Mouse (Mus musculus) heart, embryonic 14.5 days (tissue): ENCODE results near the gene Tspan8. TPM values are rescaled to one million over a fixed set of nuclear protein-coding genes. Genes with fewer than 3 reads are reported as not detected.

Experiments
- ATAC-seq: fragments of 200-750 bp; cut with Nextera tagmentation; 2 replicates; pipeline ENCODE4 v1.8.0; 2017; ENCODE audit warnings: low read depth, moderate TSS enrichment; ENCODE audit not compliant: insufficient number of reproducible peaks, insufficient read depth, low FRiP score
- H3K27ac ChIP-seq, 2 experiments: fragments of 200-500 bp in 1 of 2; fragments of 300-500 bp in 1 of 2; sonication (generic) in 1 of 2; replicated peaks in 1 of 2; 2 replicates each; pipeline ENCODE4 v1.5.1; 2012 to 2014; ENCODE audit warnings: low read depth in 2 of 2, low read length in 2 of 2, control low read depth in 1 of 2, mild to moderate bottlenecking in 1 of 2, mixed read lengths in 1 of 2; ENCODE audit not compliant: control insufficient read depth in 1 of 2, insufficient read depth in 1 of 2
- H3K27me3 ChIP-seq: fragments of 300-500 bp; sonication (generic); 2 replicates; pipeline ENCODE4 v1.6.1; 2014; ENCODE audit warnings: mild to moderate bottlenecking, low read length, control low read depth; ENCODE audit not compliant: control insufficient read depth, insufficient read depth
- H3K36me3 ChIP-seq: fragments of 300-500 bp; sonication (generic); 2 replicates; pipeline ENCODE4 v1.6.1; 2014; ENCODE audit warnings: mild to moderate bottlenecking, control low read depth, low read length, mixed read lengths; ENCODE audit not compliant: control insufficient read depth, insufficient read depth
- H3K4me1 ChIP-seq, 2 experiments: fragments of 200-500 bp in 1 of 2; fragments of 300-500 bp in 1 of 2; sonication (generic) in 1 of 2; 2 replicates each; pipeline ENCODE4 v1.6.1; 2012 to 2014; ENCODE audit warnings: low read length in 2 of 2, control low read depth in 1 of 2, mixed read lengths in 1 of 2; ENCODE audit not compliant: control insufficient read depth in 2 of 2, insufficient read depth in 2 of 2
- H3K4me2 ChIP-seq: fragments of 300-500 bp; sonication (generic); 2 replicates; pipeline ENCODE4 v1.6.1; 2014; ENCODE audit warnings: mild to moderate bottlenecking, low read length
- H3K4me3 ChIP-seq, 2 experiments: fragments of 200-500 bp in 1 of 2; fragments of 300-500 bp in 1 of 2; sonication (generic) in 1 of 2; 2 replicates each; pipeline ENCODE4 v1.5.1; 2012 to 2014; ENCODE audit warnings: low read length in 2 of 2, mild to moderate bottlenecking in 2 of 2, control low read depth in 1 of 2, low read depth in 1 of 2, moderate library complexity in 1 of 2; ENCODE audit not compliant: control insufficient read depth in 1 of 2, insufficient read depth in 1 of 2
- H3K9ac ChIP-seq: fragments of 300-500 bp; sonication (generic); 2 replicates; pipeline ENCODE4 v1.6.1; 2014; ENCODE audit warnings: mild to moderate bottlenecking, low read length
- H3K9me3 ChIP-seq: fragments of 300-500 bp; sonication (generic); 2 replicates; pipeline ENCODE4 v1.6.1; 2016; ENCODE audit warnings: low read length, control low read depth; ENCODE audit not compliant: control insufficient read depth
- WGBS: fragments of 180-500 bp; shearing (Covaris S2); extraction: QIAGEN DNeasy Blood & Tissue Kit; methylation state at CpG from one replicate; pipeline ENCODE4 v1.1.7; 2014; 5-methylcytosine and 5-hydroxymethylcytosine counted together
- polyA plus RNA-seq: library from polyadenylated mRNA; unstranded; fragments of >200 nt; fragmentation: Nextera tagmentation; extraction: Ambion mirVana; gene quantifications from 2 replicates; pipeline ENCODE4 v1.2.1, GENCODE M21; 2014

The Tspan8 gene
- polyA plus RNA-seq, 1 experiment from 2014 or later, result 1.9 TPM

GRCm38 (mm10) chr10:115896764-115897163 is 80.1 kb downstream of the Tspan8 start:
- Histone ChIP-seq H3K27me3 (no peaks in the 10 kb centered on the region), H3K9ac (no peak overlapping the region), H3K9me3 (no peaks in the 10 kb centered on the region), H3K4me2 (no peak overlapping the region), H3K4me3 (no peak overlapping the region), H3K4me1 (no peaks in the 10 kb centered on the region), H3K27ac (no peak overlapping the region), H3K36me3 (no peaks in the 10 kb centered on the region)
- no peak for ATAC-seq

- no peak for ATAC-seq
- H3K36me3 ChIP-seq, result no peaks in the 10 kb centered on the region
- H3K27me3 ChIP-seq, result no peaks in the 10 kb centered on the region
- H3K27ac ChIP-seq, result no peak overlapping the region
- H3K9ac ChIP-seq, result no peak overlapping the region
- 65% methylated on average over 7 of the region's 7 CpGs for WGBS
- no peaks in the 10 kb centered on the region for H3K4me1 ChIP-seq
- no peak overlapping the region for H3K4me3 ChIP-seq
- H3K9me3 ChIP-seq, result no peaks in the 10 kb centered on the region
- no peak overlapping the region for H3K4me2 ChIP-seq
Measured at GRCm38 (mm10) chr10:115897235-115897634, 80.6 kb downstream of the Tspan8 start.

Other genes with a start within 250 kb of the Tspan8 start
- gene A930009A15Rik, start 246.8 kb upstream of the Tspan8 start, polyA plus RNA-seq, result not detected in 2 replicates
- 0.19 and 0.32 TPM in 2 replicates for gene Lgr5, start 229.1 kb upstream of the Tspan8 start, polyA plus RNA-seq
- gene Ptprr, start 201.4 kb downstream of the Tspan8 start, polyA plus RNA-seq, result 0.39 and 0.49 TPM in 2 replicates